Mouse (Mus musculus): ENCODE results near the gene Psmd5. TPM values are rescaled to one million over a fixed set of nuclear protein-coding genes. Genes with fewer than 3 reads are reported as not detected.
"Not testable (repeated sequence)": the region's sequence is repeated elsewhere in the genome, so short reads cannot be mapped to it uniquely, and the experiment has no call there.

Psmd5 gene
- polyA plus RNA-seq, 1 experiment from 2014 or later, result 118 TPM

GRCm38 (mm10) chr2:34843211-34843939 is 31.4 kb downstream of the Psmd5 start:
- ATAC-seq (ENCODE audit: low FRiP score) (no peak), DNase-seq (ENCODE audit: low spot score) (no peak)
- Histone ChIP-seq H3K4me3 (ENCODE audit: low read depth, low read length) (no peak overlapping the region), H3K27me3 (ENCODE audit: control insufficient read depth, insufficient read depth, low read length) (no peaks in the 10 kb centered on the region), H3K27ac (ENCODE audit: low read depth, low read length) (no peak overlapping the region), H3K4me2 (replicated peaks; ENCODE audit: low read depth, low read length) (no peak overlapping the region), H3K36me3 (ENCODE audit: control insufficient read depth, insufficient read depth, low read length) (no peaks in the 10 kb centered on the region), H3K9me3 (ENCODE audit: control insufficient read depth, low read length) (no peaks in the 10 kb centered on the region), H3K4me1 (replicated peaks; ENCODE audit: control insufficient read depth, insufficient read depth, low read length) (no peaks in the 10 kb centered on the region), H3K9ac (ENCODE audit: low read depth, low read length) (no peak overlapping the region)
- WGBS, result 87% methylated on average over 11 of the region's 11 CpGs

DNA sequence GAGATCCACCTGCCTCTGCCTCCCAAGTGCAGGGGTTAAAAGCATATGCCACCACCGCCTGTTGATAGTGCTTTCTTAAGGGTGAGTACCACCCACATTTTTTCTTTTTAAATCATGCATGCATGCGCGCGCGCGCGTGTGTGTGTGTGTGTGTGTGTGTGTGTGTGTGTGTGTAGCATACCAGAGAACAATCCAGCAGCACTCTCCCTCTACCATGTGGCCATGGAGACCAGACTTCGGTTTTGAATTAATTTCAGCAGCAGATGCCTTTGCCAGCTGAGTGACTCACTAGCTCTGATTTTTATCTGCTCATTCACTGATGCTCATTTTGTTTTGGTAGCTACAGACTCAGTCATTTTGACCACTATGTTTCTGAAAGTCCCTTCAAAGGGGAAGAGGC is 33.1 kb downstream of the Psmd5 start:
- ATAC-seq (ENCODE audit: low FRiP score) (no peak), DNase-seq (ENCODE audit: low spot score) (no peak)
- H3K9me3 ChIP-seq (ENCODE audit: control insufficient read depth, low read length), result no peaks in the 10 kb centered on the region
- H3K9ac ChIP-seq (ENCODE audit: low read depth, low read length), result no peak overlapping the region
- no peaks in the 10 kb centered on the region for H3K4me1 ChIP-seq (replicated peaks; ENCODE audit: control insufficient read depth, insufficient read depth, low read length)
- no peaks in the 10 kb centered on the region for H3K27me3 ChIP-seq (ENCODE audit: control insufficient read depth, insufficient read depth, low read length)
- H3K36me3 ChIP-seq (ENCODE audit: control insufficient read depth, insufficient read depth, low read length), result no peaks in the 10 kb centered on the region
- H3K4me3 ChIP-seq (ENCODE audit: low read depth, low read length), result no peak overlapping the region
- no peak overlapping the region for H3K4me2 ChIP-seq (replicated peaks; ENCODE audit: low read depth, low read length)
- 95% methylated on average over 8 of the region's 8 CpGs for WGBS
- H3K27ac ChIP-seq (ENCODE audit: low read depth, low read length), result no peak overlapping the region

GRCm38 (mm10) chr2:34840143-34840542 is 34.6 kb downstream of the Psmd5 start:
- not testable (repeated sequence) for H3K36me3 ChIP-seq (ENCODE audit: control insufficient read depth, insufficient read depth, low read length); H3K4me2 ChIP-seq (replicated peaks; ENCODE audit: low read depth, low read length); H3K9ac ChIP-seq (ENCODE audit: low read depth, low read length); H3K27ac ChIP-seq (ENCODE audit: low read depth, low read length); H3K9me3 ChIP-seq (ENCODE audit: control insufficient read depth, low read length); H3K27me3 ChIP-seq (ENCODE audit: control insufficient read depth, insufficient read depth, low read length); ATAC-seq (ENCODE audit: low FRiP score); H3K4me3 ChIP-seq (ENCODE audit: low read depth, low read length); H3K4me1 ChIP-seq (replicated peaks; ENCODE audit: control insufficient read depth, insufficient read depth, low read length); DNase-seq (ENCODE audit: low spot score)
- 79% methylated on average over 5 of the region's 5 CpGs for WGBS

- Histone ChIP-seq H3K27ac (ENCODE audit: low read depth, low read length) (no peak overlapping the region), H3K4me2 (replicated peaks; ENCODE audit: low read depth, low read length) (no peak overlapping the region), H3K9ac (ENCODE audit: low read depth, low read length) (no peak overlapping the region), H3K27me3 (ENCODE audit: control insufficient read depth, insufficient read depth, low read length) (no peaks in the 10 kb centered on the region), H3K36me3 (ENCODE audit: control insufficient read depth, insufficient read depth, low read length) (no peaks in the 10 kb centered on the region), H3K4me3 (ENCODE audit: low read depth, low read length) (no peak overlapping the region), H3K9me3 (ENCODE audit: control insufficient read depth, low read length) (no peaks in the 10 kb centered on the region), H3K4me1 (replicated peaks; ENCODE audit: control insufficient read depth, insufficient read depth, low read length) (no peaks in the 10 kb centered on the region)
- DNase-seq (ENCODE audit: low spot score) (no peak), ATAC-seq (ENCODE audit: low FRiP score) (no peak)
- 79% methylated on average over 3 of the region's 3 CpGs for WGBS
Observed at GRCm38 (mm10) chr2:34835669-34836068, 39.1 kb downstream of the Psmd5 start.

DNA sequence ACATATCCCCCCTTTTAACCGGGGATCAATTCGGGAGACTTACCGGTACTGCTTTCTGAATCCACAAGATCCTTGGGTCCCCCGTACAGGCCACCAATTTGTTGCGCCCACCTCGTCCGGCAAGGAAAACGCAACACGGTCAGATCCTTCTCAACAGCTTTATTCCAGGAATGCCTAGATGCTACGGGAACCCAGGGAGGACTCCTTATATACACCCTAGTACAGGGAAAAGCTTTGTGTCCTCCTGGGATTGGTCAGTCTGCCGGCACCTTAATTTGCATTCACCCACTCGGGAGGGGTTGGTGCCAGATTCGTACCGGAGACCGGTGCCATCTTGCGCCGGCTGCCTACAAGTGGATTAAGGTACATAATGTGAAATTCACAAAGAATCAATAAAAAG is 41.1 kb downstream of the Psmd5 start:
- DNase-seq (ENCODE audit: low spot score) (no peak), ATAC-seq (ENCODE audit: low FRiP score) (no peak)
- WGBS, result 85% methylated on average over 17 of the region's 17 CpGs
- Histone ChIP-seq H3K27ac (ENCODE audit: low read depth, low read length) (no peak overlapping the region), H3K9ac (ENCODE audit: low read depth, low read length) (no peak overlapping the region), H3K4me3 (ENCODE audit: low read depth, low read length) (no peak overlapping the region), H3K27me3 (ENCODE audit: control insufficient read depth, insufficient read depth, low read length) (no peaks in the 10 kb centered on the region), H3K4me2 (replicated peaks; ENCODE audit: low read depth, low read length) (no peak overlapping the region), H3K4me1 (replicated peaks; ENCODE audit: control insufficient read depth, insufficient read depth, low read length) (no peaks in the 10 kb centered on the region), H3K9me3 (ENCODE audit: control insufficient read depth, low read length) (no peaks in the 10 kb centered on the region), H3K36me3 (ENCODE audit: control insufficient read depth, insufficient read depth, low read length) (no peaks in the 10 kb centered on the region)

GRCm38 (mm10) chr2:34832766-34833457 is 41.9 kb downstream of the Psmd5 start, which contains the start of gene Gm34653:
TSS of gene Gm34653 (plus strand) at chr2:34833007.
- H3K4me2 ChIP-seq (replicated peaks; ENCODE audit: low read depth, low read length); H3K4me1 ChIP-seq (replicated peaks; ENCODE audit: control insufficient read depth, insufficient read depth, low read length); H3K27me3 ChIP-seq (ENCODE audit: control insufficient read depth, insufficient read depth, low read length); H3K4me3 ChIP-seq (ENCODE audit: low read depth, low read length); H3K9me3 ChIP-seq (ENCODE audit: control insufficient read depth, low read length); H3K36me3 ChIP-seq (ENCODE audit: control insufficient read depth, insufficient read depth, low read length); ATAC-seq (ENCODE audit: low FRiP score); DNase-seq (ENCODE audit: low spot score); H3K9ac ChIP-seq (ENCODE audit: low read depth, low read length); H3K27ac ChIP-seq (ENCODE audit: low read depth, low read length): not testable (repeated sequence)
- 75% methylated on average over 11 of the region's 11 CpGs for WGBS

GRCm38 (mm10) chr2:34830066-34830465 is 44.7 kb downstream of the Psmd5 start:
- H3K4me2 ChIP-seq (replicated peaks; ENCODE audit: low read depth, low read length); DNase-seq (ENCODE audit: low spot score); H3K4me3 ChIP-seq (ENCODE audit: low read depth, low read length); H3K36me3 ChIP-seq (ENCODE audit: control insufficient read depth, insufficient read depth, low read length); ATAC-seq (ENCODE audit: low FRiP score); H3K9ac ChIP-seq (ENCODE audit: low read depth, low read length); H3K4me1 ChIP-seq (replicated peaks; ENCODE audit: control insufficient read depth, insufficient read depth, low read length); H3K27me3 ChIP-seq (ENCODE audit: control insufficient read depth, insufficient read depth, low read length); H3K27ac ChIP-seq (ENCODE audit: low read depth, low read length); H3K9me3 ChIP-seq (ENCODE audit: control insufficient read depth, low read length): not testable (repeated sequence)
- WGBS, result 95% methylated on average over 17 of the region's 17 CpGs

DNA sequence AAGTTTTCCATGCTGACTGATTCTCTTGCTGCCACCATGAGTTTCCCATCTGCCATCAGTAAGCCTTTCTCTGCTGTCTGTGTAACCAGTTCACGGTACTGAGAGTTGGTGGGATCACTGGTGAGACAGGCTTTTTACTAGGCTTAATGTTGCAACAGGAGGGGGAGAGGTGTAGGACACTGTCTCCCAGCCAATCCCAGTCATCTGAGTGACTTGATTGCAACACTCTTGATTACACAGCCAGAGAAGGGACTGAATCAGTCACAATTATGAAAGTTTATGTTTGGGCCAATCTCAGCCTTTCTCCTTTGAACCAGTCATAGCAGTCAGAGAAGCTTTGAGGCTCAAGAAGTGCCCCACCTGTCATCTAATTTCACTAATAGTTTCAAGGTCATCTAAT is 46.7 kb downstream of the Psmd5 start:
- H3K4me1 ChIP-seq (replicated peaks; ENCODE audit: control insufficient read depth, insufficient read depth, low read length), result no peaks in the 10 kb centered on the region; the same call in 1 of the 2 replicates
- H3K27me3 ChIP-seq (ENCODE audit: control insufficient read depth, insufficient read depth, low read length), result no peaks in the 10 kb centered on the region
- no peak overlapping the region for H3K9ac ChIP-seq (ENCODE audit: low read depth, low read length)
- H3K4me3 ChIP-seq (ENCODE audit: low read depth, low read length), result no peak overlapping the region
- H3K4me2 ChIP-seq (replicated peaks; ENCODE audit: low read depth, low read length), result no peak overlapping the region
- DNase-seq (ENCODE audit: low spot score), result no peak
- H3K36me3 ChIP-seq (ENCODE audit: control insufficient read depth, insufficient read depth, low read length), result no peaks in the 10 kb centered on the region
- no peaks in the 10 kb centered on the region for H3K9me3 ChIP-seq (ENCODE audit: control insufficient read depth, low read length)
- WGBS, result 83% methylated on average over 1 of the region's 1 CpGs
- no peak overlapping the region for H3K27ac ChIP-seq (ENCODE audit: low read depth, low read length)
- no peak for ATAC-seq (ENCODE audit: low FRiP score)

- Histone ChIP-seq H3K9ac (ENCODE audit: low read depth, low read length) (no peak overlapping the region), H3K27me3 (ENCODE audit: control insufficient read depth, insufficient read depth, low read length) (no peaks in the 10 kb centered on the region), H3K4me3 (ENCODE audit: low read depth, low read length) (no peak overlapping the region), H3K27ac (ENCODE audit: low read depth, low read length) (no peak overlapping the region), H3K9me3 (ENCODE audit: control insufficient read depth, low read length) (no peaks in the 10 kb centered on the region), H3K4me2 (replicated peaks; ENCODE audit: low read depth, low read length) (no peak overlapping the region), H3K4me1 (replicated peaks; ENCODE audit: control insufficient read depth, insufficient read depth, low read length) (no peaks in the 10 kb centered on the region; the same call in 1 of the 2 replicates), H3K36me3 (ENCODE audit: control insufficient read depth, insufficient read depth, low read length) (no peaks in the 10 kb centered on the region)
- no peak for DNase-seq (ENCODE audit: low spot score)
- 88% methylated on average over 4 of the region's 4 CpGs for WGBS
- no peak for ATAC-seq (ENCODE audit: low FRiP score)
Observed at GRCm38 (mm10) chr2:34827591-34827990, 47.2 kb downstream of the Psmd5 start.

Data from hindbrain, embryonic 11.5 days (tissue).